Mouse (Mus musculus) thymus, postnatal 36 days (tissue): Measurements from ENCODE around the gene Tspan17.

Experiments
- DNase-seq, 2 experiments: peaks; one replicate each; pipeline ENCODE4 v3.0.0; 2022; ENCODE audit warnings: mixed read lengths in 2 of 2

Tspan17 gene

DNA sequence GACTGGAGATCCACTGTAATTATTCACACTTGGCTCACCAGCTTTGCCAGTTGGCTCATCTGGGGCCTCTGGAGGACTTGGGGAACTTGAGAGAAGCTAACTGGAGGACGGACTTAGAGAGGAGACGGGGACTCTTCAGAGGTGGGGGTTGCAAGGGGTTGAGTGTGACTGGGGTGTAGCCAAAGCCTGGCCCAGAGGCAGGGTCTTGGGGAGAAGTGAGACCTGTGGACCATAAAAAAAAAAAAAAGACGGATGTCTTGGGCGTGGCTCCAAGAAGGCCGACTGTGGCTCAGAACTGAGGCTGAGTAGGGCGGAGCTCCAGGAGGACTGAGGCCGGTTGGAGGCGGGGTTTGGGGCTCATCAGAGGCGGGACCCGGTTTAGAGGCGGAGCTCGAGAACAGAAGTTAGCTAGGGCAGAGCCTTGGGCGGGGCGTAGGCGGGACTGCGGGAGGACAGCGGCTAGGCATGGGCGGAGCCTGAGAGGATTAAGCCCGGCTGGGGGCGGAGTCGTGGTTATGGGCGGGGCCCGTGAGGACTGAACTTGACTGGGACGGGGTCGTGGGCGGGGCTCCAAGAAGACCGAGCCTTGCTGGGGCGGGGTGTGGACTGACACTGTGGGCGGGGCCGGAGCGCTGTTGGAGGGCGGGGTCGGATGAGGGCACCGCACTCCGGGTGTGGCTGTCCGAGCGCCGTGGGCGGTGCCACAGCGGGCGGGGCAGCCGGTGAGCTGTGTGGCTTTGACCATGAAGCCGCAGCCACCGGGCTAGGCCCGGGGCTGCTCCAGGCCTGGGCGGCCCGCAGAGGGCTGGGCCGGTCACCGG lies at the start of gene Tspan17:
TSS of gene Tspan17 (plus strand) at position 638 of the 821 bp plus-strand sequence.
- peak; percentile 63 to 67 for DNase-seq

DNA sequence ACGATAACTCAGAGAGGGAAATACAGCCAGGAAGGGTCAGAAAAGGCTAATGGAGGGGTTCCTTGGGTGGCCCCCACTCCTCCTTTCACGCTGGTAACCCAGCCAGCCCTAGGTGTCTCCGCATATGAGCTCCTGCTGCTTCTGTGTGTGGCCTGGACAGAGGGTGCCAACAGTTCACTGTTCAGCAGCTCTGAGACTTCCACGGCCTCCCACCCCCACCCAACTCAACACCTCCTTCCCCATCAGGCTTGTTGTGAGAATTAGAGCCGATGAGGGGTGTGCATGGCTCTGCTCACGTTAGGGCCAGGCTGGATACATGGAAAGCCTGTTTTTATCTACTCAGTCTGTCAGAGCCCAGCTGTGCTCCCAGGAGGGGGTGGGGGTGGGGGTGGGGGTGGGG lies 43.1 kb upstream of the Tspan17 start:
- DNase-seq = no peak

DNA sequence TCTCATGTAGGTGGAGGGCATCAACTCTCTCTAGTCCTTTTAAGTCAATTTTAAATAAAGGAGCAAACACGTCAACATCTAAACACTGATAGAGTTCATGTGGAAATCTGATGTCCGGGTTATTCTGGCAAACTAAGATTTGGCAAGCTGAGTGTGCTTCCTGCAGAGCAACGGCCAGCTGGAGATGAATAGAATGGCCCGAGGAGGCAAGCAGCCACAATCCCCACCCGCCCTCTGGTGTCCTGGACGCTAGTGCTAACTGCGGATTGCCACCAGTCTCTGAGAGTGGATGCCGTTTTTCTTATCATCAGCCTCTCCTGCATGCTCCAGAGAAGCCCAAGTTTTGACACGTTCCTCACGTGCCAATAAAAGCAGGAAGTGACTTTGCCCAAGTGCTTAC lies 42.3 kb upstream of the Tspan17 start:
- DNase-seq = no peak

DNA sequence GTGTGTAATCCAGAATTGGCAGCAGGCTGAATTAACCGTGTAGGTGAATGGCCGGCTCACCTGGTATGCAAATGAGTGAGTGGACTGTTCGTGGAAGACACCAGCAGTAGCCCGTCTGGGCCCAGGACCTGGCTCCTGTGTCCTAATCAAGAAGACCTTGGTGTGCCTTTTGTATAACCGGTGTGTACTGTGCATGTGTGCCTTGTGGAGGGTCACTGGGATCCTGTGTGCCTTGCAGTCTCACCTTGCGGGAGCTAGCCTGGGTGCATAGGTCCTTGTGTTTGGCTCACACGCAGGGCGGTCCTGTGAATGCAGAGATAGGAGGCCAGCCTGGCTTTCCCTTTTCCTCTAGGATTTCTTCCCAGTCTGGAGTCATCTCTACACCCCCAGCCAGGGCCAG lies 41.0 kb upstream of the Tspan17 start:
- no peak for DNase-seq

DNA sequence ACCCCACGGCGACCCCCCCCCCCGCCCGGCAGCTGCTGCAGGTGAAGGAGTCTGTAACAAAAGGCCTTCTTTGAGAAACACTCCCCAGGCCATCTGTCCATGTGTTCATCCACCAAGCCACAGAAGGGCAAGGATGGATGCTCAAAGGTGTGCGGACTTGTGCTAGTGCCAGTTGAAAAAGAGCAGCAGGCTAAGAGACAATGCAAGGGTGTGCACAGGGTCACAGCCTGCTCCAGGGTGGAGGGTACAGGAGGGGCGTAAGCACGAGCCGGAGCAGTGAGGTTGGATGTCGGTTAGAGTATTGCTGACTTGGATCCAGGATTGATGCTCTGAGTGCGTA lies 40.5 kb upstream of the Tspan17 start:
- no peak for DNase-seq

DNA sequence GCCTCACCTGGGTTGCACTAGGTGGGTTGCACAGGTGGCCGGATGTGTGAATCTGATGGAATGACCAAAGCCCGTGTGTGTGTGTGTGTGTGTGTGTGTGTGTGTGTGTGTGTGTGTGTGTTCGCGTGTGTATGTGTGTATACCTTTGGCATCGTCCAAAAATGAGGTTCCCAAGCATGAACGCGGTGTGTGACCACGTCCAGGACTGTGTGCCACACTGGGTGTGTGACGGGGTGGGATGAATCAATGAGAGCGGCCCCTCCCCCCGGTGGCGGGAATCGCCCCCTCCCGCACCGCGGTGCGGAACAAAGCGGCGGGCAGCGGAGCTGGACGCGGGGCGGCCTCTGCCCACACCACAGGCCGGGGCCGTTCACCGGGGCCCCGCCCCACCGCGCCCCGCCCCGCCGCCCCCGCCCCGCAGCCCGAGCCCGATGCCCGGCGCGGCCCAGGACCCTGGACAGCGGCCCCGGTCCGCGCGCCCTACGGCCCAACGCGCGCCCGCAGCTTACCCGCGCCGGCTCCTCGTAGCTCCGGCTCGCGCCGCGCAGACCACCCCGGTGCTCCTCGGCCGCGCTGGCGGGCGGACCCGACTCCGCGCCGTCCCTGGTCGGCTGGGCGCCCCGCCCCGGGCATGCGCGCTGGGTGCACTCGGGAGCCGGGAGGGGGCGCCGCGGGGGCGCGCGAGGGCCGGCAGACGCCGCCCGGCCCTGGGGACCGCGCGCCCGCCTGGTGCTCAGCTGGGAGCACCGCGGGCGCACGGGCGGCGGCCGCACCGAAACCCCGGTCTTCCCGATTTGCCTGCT lies 39.9 kb upstream of the Tspan17 start:
- peak in 1 of 2 experiments; percentile 12 for DNase-seq

DNA sequence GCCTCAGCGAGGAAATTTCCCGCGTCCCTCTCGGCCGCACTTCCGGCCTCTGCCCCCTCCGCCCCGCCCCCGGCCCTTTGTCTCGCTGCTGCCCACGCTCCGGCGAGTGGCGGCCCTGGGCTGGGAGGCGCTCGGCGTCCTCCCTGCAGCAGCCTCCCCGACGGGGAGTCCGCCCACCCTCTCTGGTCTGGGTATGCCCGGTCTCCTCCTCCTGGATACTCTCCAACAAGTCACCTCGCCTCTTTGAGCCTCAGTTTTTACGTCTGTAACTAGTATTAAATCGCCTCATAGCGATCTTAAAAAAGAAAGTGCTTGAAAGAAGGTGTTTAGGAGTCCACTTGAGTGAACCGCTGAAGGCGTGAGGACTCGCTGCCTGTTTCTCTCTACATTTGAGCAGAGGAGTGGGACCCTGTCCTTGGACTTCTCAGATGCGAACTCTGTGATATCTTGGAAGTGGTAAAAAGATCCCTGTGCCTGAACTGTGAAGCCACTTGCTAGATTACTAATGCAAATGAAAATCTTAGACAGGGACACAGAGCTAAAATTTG lies 39.2 kb upstream of the Tspan17 start, which contains the start of gene Gprin1:
TSS of gene Gprin1 (minus strand) at position 11 of the 548 bp plus-strand sequence.
- DNase-seq = no peak

DNA sequence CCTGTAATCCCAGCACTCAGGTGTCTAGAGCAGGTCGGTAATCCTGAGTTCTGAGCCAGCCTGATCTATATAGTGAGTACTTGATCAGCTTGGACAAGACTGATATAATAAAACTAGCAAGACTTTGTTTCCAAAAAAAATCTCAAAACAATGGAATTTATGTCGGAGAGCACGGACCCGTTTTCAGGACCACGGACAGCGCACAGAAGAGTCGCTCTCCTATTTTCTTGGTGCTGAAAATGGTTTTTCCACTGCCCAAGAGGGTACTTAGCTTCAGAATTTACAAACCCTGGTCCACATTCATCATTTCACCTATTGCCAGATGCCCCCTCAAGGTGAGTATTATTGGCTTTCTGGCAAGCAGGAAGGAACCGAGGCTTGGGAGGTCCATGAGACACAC lies 38.5 kb upstream of the Tspan17 start:
- no peak for DNase-seq

DNA sequence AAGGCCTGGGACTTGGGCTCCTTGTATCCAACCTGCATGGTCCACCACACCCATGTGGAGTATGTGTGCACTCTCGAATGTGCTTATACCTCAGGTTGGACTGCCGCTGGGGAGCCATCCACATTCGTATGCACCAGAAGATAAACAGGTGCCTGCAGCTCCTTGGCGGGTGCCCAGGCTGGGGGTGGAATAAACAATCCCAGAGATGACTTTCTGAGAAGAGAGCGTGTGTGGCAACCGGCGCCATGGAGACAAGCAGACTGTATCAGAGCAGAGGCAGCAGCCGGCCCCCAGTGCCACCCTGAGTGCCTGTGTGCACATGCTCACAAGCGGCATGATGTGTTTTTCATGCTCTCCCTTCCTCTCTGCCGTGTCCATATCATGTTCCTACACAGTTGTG lies 36.5 kb upstream of the Tspan17 start:
- no peak for DNase-seq

DNA sequence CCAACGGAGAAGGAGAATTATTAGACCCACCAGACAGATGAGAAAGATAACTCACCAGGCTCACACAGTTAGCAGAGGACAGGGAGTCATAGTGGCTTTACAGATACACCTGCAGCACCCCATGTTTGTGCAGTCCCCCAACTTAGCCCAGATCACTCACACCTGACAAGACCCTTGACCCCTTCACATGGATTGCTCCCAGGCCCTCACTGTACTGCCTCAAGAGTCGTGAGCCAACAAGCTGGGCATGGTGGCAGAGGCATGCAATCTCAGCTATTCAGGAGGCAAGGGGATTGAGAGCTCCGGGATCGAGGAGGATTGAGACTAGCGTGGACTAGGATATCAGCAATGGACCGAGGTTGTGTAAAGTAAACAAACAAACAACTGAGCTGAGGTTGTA lies 35.4 kb upstream of the Tspan17 start:
- DNase-seq = no peak

DNA sequence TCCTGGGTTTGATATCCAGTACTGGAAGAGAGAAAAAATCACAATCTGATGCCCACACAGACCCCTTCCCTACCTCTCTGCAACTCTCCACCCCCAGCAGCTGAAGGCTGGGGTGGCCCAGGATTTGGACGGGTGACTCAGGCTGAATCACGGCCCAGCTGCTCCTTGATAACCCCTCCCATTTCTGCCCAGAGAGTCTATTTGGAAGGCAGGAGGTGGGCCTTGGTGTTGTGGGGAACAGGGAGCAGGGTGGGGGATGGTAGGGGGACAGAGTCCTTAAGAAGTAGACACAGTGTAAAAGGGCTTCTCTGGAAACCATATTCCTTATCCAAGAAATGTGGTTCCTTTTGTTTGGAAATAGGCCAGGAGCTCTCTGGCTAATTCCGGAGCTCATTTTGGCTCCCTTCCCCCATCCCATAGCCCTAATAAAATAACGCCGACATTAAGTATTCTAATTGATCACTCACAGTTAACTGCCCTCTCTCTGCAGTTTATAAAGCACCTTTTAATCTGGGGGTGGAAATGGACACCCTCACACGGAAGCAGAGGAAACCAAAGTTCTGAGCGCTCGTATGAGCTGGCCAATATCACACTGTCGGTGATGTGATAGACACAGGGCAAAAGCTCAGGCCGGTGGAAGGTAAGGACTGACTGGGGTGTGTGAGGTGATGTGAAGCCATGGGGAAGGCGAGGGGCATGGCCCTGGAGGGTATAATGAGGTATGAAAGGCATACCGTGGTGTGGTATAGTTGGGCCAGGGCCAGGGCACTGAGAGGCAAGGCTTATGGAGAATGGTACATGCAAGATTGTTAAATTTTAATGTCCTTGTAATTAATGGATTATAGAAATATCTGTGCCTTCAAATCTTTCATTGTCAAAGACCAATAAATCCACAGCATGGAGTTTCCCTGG lies 34.8 kb upstream of the Tspan17 start:
- DNase-seq = no peak

DNA sequence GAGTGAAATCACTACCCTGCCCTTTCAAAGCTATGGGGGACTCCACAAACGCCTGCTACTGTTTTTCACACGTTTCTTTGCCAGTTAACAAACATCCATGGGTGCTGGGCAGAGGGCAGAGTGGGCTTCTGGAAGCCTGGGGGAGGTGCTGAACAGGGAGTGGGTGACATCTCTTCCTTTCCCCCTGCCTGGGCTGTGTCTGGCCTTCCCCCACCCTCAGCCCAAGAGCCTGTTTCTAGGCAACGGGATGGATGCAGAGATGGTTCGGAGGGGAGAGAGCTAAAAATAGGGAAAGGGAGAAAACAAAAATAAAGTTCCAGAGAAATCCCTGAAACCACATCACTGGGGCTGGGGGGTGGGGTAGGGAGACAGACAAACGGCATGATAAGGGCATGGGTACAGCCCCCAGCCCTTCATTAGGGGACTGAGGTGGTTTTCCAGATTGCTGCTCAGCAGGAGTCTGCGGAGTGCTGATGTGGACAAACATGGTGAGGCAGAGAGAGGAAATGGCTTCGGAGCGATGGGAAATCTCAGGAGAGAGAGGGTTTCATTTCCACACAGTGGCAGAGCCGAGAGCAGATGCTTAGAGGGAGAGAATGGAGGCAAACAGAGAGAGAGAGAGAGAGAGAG lies 33.9 kb upstream of the Tspan17 start:
- DNase-seq = no peak

DNA sequence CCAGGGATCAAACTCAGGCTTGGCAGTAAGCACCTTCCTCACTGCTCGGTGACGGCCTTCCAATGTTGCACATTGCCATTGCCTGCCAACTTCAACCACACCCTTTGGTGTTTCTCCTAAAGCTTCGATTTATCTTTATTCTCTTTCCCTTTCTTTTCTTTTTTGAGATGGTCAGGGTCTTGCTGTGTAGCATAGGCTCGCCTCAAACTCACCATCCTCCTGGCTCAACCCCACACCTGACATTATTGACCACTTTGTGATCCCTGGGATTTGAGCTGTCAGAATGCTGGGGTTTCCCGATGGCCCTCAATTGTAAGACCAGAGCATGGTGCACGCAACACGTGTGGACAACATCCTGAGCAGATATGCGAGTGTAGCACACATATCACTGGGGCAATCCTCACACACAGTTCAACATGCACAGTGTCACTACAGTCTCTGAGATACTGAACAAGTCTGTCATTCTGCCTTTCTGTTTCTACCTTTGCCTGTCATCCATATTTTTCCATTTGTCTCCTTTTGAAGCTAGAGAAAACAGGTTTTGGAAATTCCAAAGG lies 32.9 kb upstream of the Tspan17 start:
- DNase-seq = no peak

DNA sequence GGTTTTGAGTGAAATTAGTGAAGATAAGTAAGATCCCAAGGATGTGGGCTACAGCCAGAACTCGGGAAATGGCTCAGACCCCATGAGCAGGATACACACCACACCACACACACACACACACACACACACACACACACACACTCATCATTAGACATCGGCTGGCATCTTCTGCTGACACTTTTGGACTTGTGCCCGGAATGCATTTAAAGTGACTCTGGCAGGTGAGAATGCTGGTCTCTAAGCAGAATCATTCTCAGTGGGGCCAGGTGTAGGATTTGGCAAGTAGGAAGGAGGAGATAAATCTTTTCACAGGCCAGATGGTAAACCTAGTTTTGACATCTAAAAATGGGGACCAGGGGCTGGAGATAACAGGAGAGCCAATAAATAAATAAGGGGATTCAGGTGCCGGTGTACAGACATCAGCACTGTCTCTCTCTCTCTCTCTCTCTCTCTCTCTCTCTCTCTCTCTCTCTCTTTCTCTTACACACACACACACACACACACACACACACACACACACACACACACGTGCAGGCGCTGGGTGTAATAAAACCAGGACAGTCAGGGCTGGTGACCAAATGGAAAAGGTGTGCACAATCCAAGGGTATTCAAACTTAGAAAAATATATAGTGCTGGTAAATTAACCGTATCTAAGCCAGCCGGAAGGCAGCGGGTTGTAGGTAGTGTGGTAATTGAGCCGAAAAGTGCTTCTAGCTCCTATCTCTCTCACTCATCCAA lies 31.9 kb upstream of the Tspan17 start:
- DNase-seq = no peak

DNA sequence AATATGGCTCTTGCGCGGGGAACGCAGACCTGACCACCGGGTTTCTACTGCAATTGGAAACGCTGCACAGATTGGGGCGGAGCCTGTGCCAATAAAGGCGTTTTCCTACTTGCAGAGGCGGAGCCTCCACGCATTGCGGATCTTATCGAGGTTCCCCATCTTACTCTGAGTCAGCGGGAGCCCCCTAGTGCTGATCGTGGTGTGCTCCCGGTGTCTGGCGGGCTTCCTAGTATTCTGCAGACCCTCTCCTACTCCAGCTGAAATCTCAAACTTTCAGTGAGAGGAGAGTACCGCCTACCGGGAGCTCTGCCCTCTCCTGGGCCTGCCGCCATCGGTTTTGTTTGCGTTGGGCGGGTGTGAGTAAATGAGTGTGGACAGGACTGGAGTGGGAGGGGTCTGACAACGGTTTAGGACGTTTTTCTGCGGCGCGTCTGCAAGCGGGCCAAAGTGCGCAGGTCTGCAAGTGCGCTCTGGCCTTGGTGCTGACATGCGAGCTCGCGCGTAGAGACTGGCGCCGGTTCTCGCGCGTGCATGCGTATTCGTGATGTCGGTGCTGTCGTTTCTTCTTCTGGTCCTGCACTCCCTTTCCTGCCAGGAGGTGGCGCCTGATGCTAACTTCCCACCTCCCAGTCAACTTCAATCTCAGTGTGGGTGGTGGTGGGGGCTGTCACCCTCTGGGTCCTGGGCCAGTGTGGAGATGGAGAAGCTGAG lies 31.0 kb upstream of the Tspan17 start:
- peak; percentile 39 to 46 for DNase-seq

DNA sequence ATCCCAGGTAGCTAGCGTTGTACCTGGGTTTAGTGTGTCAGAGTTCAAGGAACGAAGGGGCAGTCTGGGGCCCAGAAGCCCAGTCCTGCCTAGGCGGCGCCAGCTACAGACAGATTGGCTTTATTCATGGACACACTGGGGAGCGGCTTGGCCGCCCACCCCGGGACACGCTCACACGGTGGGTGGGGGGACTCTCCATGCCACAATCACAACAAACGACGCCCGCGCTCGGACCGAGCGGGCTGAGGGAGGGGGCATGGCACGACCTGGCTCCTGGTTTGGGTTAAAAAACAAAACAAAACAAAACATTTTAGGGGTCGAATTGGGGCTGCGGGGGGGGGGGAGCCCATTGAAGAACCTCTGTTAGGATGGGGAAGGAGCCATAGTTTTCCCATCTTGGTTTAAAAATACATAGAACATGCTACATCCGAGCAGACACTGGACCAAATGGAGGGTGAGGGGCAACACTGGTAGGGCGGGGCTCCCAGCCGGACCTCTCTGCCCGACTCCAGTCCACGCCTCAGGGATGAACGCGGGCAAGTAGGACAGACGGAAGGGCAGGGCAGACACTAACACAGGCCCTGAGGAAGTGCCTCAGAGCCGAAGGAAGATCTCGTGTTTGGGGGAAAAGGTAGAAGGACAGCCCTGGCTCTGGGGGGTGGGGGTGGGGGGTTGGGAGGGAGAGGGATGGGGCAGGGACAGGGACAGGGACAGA lies 30.3 kb upstream of the Tspan17 start:
- DNase-seq = no peak

DNA sequence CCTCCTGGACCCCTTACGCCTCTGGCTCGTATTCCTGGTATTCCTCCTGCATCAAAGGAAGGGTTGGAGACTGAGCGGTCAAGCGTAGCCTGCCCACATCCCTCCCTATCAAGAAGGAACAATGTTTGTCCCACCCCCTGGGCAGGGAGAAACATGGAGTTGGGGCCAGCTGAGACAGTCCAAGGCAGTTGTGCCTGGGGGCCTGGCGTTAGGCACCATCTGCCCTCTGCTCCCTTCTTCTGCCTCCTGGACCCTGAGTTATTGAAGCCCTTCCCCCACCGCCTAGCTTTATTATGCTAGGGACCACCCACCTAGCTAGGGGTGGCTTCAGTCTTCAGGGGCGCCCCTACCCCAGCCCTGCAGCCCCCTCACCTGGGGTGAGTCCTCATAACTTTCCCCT lies 29.7 kb upstream of the Tspan17 start:
- DNase-seq = no peak

DNA sequence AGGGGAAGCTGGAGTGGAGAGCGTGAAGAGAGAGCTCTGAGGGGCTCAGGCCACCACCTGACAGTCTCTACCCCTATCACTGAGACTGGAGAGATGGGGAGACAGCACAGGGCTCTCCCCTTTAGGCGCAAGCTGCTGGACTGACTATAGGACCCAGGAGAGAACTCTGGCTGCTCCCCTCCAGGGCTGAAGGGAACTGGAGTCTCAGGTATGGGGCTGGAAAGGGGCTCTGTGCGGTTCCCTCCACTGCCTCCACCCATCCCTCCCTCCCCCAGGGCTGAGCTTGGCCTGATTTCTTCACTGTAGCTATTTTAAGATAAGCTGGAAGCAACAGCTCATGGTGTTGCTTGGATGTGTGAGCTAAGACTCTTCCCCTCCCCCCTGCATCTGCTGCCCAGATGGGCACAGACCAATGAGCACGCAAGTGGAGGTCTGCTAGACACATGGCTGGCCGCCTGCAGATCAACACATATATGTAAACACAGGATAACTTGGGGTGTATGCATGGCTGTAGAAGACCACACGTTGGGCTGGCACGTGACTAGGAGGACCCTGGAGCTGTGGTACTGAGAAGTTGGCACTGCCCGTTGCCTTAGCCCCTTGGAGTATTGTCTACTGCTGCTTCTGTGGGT lies 28.9 kb upstream of the Tspan17 start:
- no peak for DNase-seq

DNA sequence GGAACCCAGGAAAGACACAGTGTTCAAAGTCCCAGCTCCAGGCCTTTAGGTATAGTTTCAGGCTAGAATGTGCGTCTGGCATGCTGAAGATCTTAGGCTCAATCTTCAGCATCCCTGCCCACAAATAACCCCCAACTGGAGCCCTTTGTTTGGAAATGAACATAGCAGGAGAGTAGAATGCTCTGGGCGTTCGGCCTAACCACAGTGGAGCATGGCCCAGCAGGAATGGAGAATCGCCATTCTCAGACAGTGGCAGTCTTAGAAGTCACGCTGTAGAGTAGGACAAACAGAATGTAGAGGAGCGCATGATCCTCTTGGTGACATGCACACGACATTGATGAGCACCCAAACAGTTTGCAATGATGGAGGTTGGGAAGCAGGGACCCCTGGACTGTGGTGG lies 28.3 kb upstream of the Tspan17 start:
- no peak for DNase-seq
